Mouse (Mus musculus) kidney, adult 11 months (tissue): Measurements from ENCODE around the gene Smdt1.

Experiments used
- DNase-seq: peaks from one replicate; pipeline ENCODE4 v3.0.0; 2022

The Smdt1 gene

DNA sequence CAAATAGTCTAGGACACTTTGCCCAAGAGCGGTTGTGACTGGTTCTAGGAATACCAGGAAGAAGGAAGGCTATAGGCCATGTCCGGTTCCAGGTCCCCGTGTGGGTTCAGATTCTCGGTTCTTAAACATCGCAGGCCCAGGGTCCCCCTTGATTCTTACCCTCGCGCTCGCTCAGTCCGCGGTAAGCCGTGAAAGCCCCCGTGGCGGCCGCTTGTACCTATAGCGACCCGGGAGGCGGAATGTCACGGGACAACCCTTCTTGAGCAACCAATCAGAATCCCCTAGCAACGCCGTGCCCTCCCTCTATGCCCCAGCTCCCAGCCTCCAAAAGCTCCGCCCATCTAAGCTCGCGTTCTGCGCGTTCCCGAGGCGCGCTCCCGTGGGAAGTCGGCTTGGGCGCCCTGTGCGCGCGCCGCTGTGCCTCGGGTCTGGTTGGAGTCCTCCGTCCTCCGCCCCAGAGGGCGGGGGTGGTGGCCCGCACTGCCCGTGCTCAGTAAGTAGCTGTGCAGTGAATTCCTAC lies at the start of gene Smdt1, which contains the start of the genes Naga and Pheta2:
Gene Smdt1, plus strand, starts transcription at position 367 of the 520 bp plus-strand sequence.
Gene Naga, minus strand, starts transcription at position 333 of the 520 bp plus-strand sequence.
Gene Pheta2, plus strand, starts transcription at position 350 of the 520 bp plus-strand sequence.
- peak; percentile 97 for DNase-seq

DNA sequence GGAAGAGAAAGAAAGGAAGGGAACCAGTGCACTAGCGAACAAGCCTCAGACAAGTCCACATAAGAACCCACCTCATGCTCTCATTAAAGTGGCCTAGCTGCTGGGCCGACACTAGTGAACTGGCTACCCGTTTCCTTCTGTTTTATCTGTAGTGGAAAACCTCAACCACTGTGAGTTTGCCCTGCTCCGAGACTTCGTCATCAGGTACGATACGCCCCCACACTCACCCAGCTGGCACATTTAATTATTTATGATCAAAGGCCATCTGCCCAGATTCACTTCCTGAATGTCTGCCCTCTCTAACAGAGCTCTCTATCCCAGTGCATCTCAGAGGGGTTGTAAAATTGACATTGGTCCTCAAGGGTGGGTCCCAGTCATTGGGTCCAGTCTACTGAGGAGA lies 48.5 kb upstream of the Smdt1 start:
- DNase-seq, result no peak

- no peak for DNase-seq
Observed at GRCm38 (mm10) chr15:82292851-82293250, 45.9 kb upstream of the Smdt1 start.

DNA sequence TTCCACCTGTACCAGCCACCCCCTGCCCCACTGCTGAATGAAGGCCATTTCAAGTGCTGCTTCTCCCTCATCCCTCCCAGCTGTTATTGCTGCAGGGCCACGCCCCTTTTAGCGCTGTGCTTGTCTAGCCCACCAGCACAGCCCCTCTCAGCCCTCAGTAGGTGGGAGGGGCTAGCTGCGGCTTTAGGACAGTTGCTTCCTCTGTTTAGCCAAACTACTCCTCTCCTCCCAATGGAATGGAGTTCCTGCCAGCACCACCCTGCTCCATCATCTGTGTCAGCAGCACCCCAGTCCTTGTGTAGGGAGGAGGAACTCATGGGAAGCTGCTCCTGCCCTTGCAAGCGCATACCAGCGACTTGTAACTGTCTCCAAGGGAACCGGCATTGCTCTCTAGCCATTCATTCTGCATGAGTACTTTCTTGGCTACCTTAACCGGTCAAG lies 45.5 kb upstream of the Smdt1 start:
- DNase-seq, result peak; percentile 22

DNA sequence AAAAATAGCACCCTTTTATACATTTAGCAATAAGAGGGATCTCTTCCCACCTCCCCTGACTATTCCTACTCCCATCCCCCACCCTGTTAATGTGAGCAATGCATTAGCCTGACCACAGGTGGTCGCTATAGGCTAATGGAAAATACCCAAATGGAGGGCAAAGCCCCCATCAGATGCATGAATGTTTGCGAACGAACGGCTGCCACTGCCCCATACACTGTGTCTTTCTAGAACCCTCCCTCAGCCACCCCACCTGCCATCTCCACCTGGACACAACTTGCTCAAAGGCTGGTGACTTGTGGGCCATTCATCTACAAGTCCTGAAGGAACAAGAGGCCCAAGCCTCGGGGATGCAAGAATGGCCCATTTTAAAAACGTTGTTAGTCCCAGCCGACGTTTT lies 44.7 kb upstream of the Smdt1 start:
- no peak for DNase-seq

DNA sequence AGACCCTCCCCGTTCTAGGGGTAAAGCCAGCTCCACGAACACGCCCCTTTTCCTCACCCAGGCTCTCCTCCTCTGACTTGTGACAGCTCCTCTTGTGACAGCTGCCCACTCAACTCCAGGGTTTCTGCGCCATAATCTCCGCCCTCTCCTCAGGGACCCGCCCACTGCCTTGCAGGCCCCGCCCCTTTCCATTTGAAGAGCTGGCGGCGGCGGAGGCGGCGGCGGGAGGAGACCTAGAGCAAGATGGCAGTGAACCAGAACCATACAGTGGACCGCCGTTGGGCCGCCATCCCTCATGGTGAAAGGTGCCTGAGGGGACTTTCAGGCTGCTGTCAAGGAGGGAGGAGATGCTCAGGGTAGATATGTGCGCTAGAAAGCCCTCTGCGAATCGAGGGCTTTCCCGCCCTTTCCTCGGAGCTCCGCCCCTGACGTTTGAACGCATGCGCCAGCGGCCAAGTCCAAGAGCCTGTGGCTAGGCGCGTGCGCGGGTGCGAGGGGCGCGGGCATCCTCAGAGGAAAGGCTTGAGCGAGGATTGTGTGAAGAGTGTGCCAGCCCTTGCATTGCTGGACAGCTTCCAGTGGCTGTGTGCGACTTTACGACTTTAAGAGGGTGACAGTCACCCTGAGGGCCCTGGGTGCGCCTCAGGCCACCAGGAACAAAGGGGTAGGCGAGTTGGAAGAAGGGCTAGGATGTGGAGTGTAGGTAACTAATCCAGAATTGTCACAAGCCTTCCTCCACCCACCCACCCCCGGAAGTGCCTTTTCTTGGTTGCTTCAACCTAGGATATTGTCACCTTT lies 39.8 kb upstream of the Smdt1 start, which contains the start of gene Wbp2nl:
Gene Wbp2nl, plus strand, starts transcription at position 191 of the 798 bp plus-strand sequence.
- peak; percentile 7 for DNase-seq

- no peak for DNase-seq
Observed at GRCm38 (mm10) chr15:82307107-82307506, 31.7 kb upstream of the Smdt1 start.

GRCm38 (mm10) chr15:82308416-82308815 lies 30.3 kb upstream of the Smdt1 start:
- no peak for DNase-seq

- no peak for DNase-seq
Observed at GRCm38 (mm10) chr15:82317839-82318238, 20.9 kb upstream of the Smdt1 start.

DNA sequence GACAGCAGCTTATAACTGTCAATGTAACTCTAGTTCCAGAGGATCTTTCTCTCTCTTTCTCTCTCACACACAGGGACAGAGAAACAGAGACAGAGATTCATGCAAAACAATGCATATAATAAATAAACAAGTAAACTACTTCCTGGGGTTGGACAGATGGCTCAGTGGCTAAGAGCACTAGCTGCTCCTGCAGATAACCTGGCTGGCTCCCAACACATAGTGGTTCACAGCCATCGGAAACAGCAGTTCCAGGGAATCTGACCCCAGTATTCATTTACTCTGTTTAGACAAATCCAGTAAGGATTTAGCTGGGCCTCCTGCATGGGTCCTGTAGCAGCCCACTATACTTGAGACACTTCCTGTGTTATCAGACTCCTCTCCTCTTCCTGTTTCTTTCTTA lies 19.1 kb upstream of the Smdt1 start:
- no peak for DNase-seq

DNA sequence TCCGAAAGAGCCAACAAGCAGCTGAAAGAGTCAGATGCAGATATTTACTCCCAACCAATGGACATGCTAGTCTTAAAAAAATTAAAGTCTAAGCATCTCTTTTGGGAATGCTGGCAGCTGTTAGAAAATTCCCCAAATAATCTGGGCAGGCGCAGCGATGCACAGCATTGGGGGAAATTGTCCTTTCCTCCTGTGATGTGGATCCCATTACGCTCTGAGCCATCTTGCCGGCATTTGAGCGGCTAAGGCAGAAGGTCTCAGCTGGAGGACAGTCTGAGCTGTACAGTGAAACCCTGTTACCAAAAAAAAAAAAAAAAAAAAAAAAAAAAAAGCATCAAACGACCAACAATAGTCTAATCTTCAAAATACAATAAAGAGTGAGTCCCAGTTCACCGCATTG lies 16.6 kb upstream of the Smdt1 start:
- DNase-seq, result no peak

GRCm38 (mm10) chr15:82325382-82325781 lies 13.4 kb upstream of the Smdt1 start:
- DNase-seq, result no peak

DNA sequence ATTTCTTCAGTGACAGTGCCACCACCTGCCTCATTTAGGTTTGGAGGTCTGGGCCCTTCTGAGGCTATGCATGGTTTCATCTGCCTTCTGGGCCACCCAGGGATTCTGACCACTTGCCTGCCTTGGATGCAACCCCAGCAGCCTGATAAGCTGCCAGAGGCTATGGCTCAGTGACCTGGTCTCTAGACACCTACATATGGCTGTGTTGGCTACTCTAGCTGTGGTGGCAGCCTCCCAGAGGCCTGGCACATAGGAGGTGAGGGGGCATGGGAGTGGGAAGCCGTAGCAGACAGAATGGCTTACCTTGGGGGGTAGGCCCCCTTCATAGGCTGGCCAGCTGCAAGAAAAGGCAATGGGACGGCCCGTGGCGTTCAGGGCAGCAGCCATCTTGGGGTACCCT lies 3.6 kb upstream of the Smdt1 start:
- no peak for DNase-seq

DNA sequence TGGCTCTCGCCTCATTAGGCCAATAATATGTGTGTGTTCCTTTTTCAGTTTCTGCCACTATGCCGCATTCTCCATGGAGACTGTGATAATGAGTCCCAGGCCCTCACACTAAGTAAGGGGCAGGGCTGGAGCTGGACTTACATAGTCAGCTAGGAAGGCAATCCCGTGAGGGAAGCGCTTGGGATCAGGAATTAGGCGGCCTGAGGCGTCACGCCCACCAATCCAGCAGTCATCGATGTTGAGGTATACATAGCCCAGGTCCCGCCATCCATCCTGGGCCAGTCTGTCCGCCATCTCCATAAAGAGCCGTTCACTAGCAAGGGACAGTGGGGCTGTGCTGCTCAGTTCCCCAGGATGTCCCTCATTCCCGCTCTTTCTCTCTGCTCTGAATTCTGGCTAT lies 2.1 kb upstream of the Smdt1 start:
- no peak for DNase-seq

GRCm38 (mm10) chr15:82337875-82338274 lies 884 bp upstream of the Smdt1 start:
- no peak for DNase-seq

DNA sequence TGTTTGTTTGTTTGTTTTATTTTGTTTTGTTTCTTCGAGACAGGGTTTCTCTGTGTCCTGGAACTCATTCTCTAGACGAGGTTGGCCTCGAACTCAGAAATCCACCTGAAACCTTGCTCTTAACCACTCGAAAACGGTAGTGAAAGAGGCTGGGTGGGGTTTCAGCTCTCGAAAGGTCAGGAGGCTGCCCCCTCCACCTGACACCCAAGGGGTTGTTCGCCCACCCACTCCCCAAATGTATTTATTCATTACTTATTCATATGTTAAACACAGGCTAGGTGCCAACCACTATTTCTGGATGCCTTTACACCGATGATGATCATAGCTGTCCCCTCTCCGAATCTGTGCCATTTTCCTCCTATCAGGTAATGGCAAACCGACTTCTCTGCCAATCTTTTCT lies 391 bp downstream of the Smdt1 start:
- DNase-seq, result no peak

DNA sequence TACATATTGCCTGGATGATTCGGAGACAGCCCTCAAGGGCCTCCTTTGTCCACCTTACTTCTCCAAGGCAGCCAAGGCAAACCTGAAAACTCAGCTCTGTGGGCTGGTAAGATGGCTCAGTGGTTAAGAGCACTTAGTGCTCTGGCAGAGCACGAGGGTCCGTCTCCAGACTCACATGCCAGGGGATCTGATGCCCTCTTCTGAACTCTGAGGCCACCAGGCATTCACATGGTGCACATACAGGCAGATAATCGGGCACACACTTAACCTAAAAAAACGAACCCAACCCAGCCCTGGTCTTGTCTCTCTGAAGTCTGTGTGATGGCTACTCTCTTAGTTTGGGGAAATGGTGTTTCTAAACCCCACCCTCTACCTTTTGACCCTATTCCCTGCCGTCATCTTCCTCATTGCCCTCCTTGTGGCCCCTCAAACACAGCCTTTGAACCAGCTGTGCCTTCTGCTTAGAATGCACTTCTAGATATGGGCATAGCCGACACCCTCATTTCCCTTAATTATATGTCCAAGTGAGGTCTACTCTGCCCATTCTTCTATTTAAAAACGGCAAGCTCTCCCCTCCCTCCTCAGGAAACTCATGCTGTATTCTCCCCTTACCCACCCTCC lies 985 bp downstream of the Smdt1 start:
- DNase-seq, result no peak

DNA sequence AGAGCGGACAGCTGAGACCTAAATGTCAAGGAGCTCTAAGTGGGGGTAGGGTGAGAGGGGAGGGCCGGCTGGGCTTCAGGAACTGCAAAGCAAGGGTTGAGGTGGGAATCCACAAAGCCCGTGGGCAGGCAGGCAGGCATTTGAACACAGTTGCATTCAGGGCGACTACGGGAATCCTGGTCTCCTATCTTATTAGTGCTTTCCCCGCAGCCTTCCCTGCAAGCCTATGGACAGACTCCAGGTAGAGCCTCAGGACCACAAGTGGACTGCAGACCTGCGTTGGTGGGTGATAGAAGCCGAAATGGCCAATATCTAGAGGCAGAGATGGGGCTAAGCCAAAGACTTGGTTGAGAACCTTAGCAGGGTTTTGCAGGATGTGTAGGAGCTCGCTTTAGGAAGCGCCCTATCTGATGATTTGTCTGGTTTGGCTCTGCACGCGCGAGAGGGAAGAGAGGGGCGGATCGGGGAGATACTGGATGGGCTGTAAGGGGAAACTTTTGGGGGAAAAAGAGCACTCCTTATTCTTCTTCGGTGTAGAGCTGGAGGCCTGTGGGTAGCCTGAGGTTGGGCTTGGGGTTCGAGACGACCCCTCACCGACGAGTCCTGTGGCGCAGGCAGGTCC lies 1.8 kb downstream of the Smdt1 start:
- DNase-seq, result no peak

DNA sequence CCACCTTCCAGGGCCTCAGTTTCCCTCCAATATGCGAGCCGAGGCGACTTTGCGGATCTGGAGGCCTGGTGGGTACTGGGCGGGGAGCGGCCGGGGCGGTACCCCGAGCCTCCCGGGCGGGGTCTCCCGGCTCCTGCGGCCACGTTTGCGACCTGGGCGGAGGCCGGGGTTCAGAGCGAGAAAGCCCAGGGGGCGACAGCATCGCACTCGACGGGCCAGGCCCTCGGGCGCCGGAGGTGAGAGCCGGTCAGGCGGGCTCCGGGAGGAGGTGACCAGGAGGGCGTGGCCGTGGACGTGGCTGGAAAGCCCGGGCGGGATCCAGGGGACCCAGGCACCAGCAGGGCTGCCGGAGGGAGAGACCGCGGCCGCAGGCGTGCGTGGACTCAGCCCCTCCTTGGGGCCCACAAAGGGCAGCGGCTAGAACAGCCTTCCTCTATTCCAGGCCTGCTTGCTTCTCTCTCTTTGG lies 2.3 kb downstream of the Smdt1 start:
- peak; percentile 34 for DNase-seq

- no peak for DNase-seq
Observed at GRCm38 (mm10) chr15:82341675-82342542, 3.1 kb downstream of the Smdt1 start.

GRCm38 (mm10) chr15:82342543-82342935 lies 3.8 kb downstream of the Smdt1 start:
- DNase-seq, result no peak
